Comparison of ENCODE assay signal across 11 mouse cellular contexts in the genomic region with DNA sequence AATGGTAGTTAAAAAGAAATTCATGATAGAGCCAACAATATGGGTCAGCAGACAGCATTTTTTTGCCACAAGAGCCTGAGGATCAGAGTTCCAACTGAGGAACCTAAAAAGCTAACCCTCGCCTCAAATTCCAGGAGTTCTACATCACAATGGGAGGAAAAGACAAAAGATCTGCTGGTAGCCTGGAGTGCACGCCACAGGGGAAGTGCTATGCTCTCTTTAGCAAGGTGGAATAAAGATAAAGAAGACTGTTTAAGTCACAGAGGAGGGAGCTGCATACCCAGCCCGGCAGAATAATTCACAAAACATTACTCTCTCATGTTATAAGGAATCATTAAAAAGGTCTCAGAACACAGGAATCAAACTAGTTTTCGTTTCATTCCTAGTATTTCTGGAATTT.
"Had no signal": no experiment of that assay in that cellular context is flagged by ENCODE, and none has a peak within 500 bp of the region (broad histone marks: within the 10 kb centered on the region; RNA-seq: fewer than 3 reads in every experiment).

No protein-coding gene starts in this region.

- H3K4me3 ChIP-seq: left cerebral cortex, adult 2 months; limb, embryonic 10.5 days; midbrain, embryonic 10.5 days had no signal

- H3K9ac ChIP-seq: liver, embryonic 14.5 days had no signal

- DNase-seq: kidney, adult 18-20 months; kidney, postnatal 10 days; lung, adult 2 months; lung, postnatal 36 days; right cerebral cortex, postnatal 25 days; thymus, postnatal 4 days had no signal

- H3K27ac ChIP-seq: left cerebral cortex, adult 2 months; limb, embryonic 10.5 days; liver, embryonic 14.5 days had no signal

- H3K9me3 ChIP-seq: limb, embryonic 10.5 days; midbrain, embryonic 10.5 days had no signal

- H3K36me3 ChIP-seq: limb, embryonic 10.5 days; midbrain, embryonic 10.5 days had no signal

- ATAC-seq: lung, postnatal 0 days had no signal
